Mouse (Mus musculus) kidney, embryonic 15.5 days (tissue): ENCODE measurements at regions not wholly inside any gene's neighbourhood (a gene's known extent, or its start where the extent isn't known, plus 50 kb on each side); places are given as distances from the start of the nearest gene placed in this dataset.
"Not testable (repeated sequence)": the region's sequence is repeated elsewhere in the genome, so short reads cannot be mapped to it uniquely, and the experiment has no call there.

ENCODE experiments used
- ATAC-seq: fragments of 200-750 bp; cut with Nextera tagmentation; replicated peaks from 2 replicates; pipeline ENCODE4 v1.8.0; 2017; ENCODE audit warnings: moderate TSS enrichment; ENCODE audit not compliant: low FRiP score
- H3K27ac ChIP-seq: fragments of 300-500 bp; sonication (generic); 2 replicates; pipeline ENCODE4 v1.5.1; 2015; ENCODE audit warnings: mild to moderate bottlenecking, inconsistent platforms
- H3K27me3 ChIP-seq: fragments of 300-500 bp; sonication (generic); 2 replicates; pipeline ENCODE4 v1.6.1; 2015; ENCODE audit warnings: inconsistent platforms
- H3K36me3 ChIP-seq: fragments of 300-500 bp; sonication (generic); 2 replicates; pipeline ENCODE4 v1.6.1; 2015; ENCODE audit warnings: inconsistent platforms
- H3K4me1 ChIP-seq: fragments of 300-500 bp; sonication (generic); 2 replicates; pipeline ENCODE4 v1.6.1; 2015; ENCODE audit warnings: inconsistent platforms
- H3K4me2 ChIP-seq: fragments of 300-500 bp; sonication (generic); 2 replicates; pipeline ENCODE4 v1.6.1; 2015; ENCODE audit warnings: moderate library complexity, mild to moderate bottlenecking, inconsistent platforms
- H3K4me3 ChIP-seq: fragments of 300-500 bp; sonication (generic); replicated peaks from 2 replicates; pipeline ENCODE4 v1.5.1; 2015; ENCODE audit warnings: mild to moderate bottlenecking, inconsistent platforms
- H3K9ac ChIP-seq: fragments of 300-500 bp; sonication (generic); 2 replicates; pipeline ENCODE4 v1.6.1; 2015; ENCODE audit warnings: mild to moderate bottlenecking, inconsistent platforms
- H3K9me3 ChIP-seq: fragments of 300-500 bp; sonication (generic); replicated peaks from 2 replicates; pipeline ENCODE4 v1.6.1; 2016; ENCODE audit warnings: inconsistent platforms
- WGBS: fragments of 180-500 bp; shearing (Covaris S2); methylation state at CpG from one replicate; pipeline ENCODE4 v1.1.7; 2015; ENCODE audit warnings: mixed read lengths; 5-methylcytosine and 5-hydroxymethylcytosine counted together

- Histone ChIP-seq H3K4me1 (0 out of 2 replicates have a peak, but pooled peaks cover 1% of the 10 kb centered on the region), H3K4me2 (no peak overlapping the region), H3K9me3 (no peaks in the 10 kb centered on the region), H3K9ac (no peak overlapping the region), H3K36me3 (no peaks in the 10 kb centered on the region), H3K4me3 (no peak overlapping the region), H3K27me3 (no peaks in the 10 kb centered on the region), H3K27ac (no peak overlapping the region)
- ATAC-seq = no peak
- whole genome bisulfite sequencing = 84% methylated on average over 4 of the region's 4 CpGs
Observed at GRCm38 (mm10) chr10:45860696-45861095, 283.1 kb downstream of the Hace1 start.

DNA sequence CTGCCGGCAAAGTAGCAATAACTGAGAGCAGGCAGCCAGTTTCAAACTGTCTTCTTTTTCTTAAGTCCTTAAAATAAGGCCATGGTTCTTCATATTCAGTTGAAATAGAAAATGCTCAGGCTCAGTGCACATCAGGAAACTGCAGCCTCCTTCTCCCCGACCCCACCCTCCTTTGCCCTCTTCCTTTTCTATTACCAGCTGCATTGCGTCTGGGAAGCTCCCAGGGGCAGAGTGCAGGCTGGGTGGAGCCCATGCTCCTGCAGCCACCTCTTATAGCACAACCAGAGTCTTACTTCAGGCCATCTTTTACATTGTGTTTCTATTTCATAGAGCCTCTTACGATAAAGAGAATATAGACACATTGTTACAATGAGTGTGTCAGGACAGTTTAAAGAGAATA lies 288.2 kb downstream of the Hace1 start:
- H3K27ac ChIP-seq = no peak overlapping the region
- no peaks in the 10 kb centered on the region for H3K9me3 ChIP-seq
- 0 out of 2 replicates have a peak, but pooled peaks cover 9% of the 10 kb centered on the region for H3K4me1 ChIP-seq
- no peak overlapping the region for H3K4me2 ChIP-seq
- H3K9ac ChIP-seq = no peak overlapping the region
- H3K4me3 ChIP-seq = no peak overlapping the region
- WGBS = 41% methylated on average over 4 of the region's 4 CpGs
- no peaks in the 10 kb centered on the region for H3K36me3 ChIP-seq
- ATAC-seq = no peak; the same call in 1 of the 2 replicates
- no peaks in the 10 kb centered on the region for H3K27me3 ChIP-seq

DNA sequence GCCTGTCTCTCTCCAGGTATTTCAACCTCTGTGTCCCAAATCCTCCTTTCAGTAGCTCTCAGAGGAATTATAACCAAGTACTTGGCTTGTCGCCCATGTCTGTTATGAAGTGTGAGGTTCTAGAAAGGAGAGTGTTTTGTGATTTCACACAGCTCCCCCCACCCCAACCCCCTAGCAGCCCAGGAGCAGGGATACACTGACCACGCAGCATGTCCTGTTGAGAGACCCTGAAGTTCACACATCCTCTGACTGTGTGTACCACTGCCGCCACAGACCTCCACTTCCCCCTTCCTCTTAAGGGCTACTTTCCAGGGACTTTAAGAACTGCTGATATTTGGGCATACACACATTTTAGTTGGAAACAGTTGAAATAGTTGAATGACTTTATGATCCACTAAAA lies 289.2 kb downstream of the Hace1 start:
- H3K9me3 ChIP-seq = no peaks in the 10 kb centered on the region
- H3K4me2 ChIP-seq = no peak overlapping the region
- no peak overlapping the region for H3K4me3 ChIP-seq
- no peak for ATAC-seq
- H3K27ac ChIP-seq = no peak overlapping the region
- WGBS = 47% methylated on average over 3 of the region's 3 CpGs
- no peaks in the 10 kb centered on the region for H3K27me3 ChIP-seq
- H3K9ac ChIP-seq = no peak overlapping the region
- no peaks in the 10 kb centered on the region for H3K36me3 ChIP-seq
- 0 out of 2 replicates have a peak, but pooled peaks cover 9% of the 10 kb centered on the region for H3K4me1 ChIP-seq

DNA sequence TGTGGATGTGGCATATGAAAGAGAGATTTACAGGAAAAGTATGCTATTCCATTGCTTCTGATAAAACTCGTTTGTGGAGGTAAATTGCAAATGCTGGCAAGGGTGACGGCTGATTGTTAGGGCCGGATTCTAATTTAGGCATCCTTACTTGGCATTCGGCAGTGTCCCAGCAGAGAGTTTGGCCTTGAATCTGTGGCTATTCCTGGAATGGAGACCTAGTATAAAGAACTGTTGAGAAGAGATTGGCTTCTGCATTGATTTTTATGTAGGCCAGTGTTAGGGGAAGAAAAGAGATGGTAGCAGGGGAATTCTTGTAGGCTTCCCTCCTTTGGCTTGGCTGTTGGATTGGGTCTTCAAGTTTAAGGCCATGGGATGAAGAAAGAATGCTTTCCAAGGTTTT lies 293.4 kb downstream of the Hace1 start:
- no peak overlapping the region for H3K4me2 ChIP-seq
- no peak overlapping the region for H3K4me3 ChIP-seq
- no peak for ATAC-seq
- H3K9me3 ChIP-seq = no peaks in the 10 kb centered on the region
- no peaks in the 10 kb centered on the region for H3K36me3 ChIP-seq
- 85% methylated on average over 4 of the region's 4 CpGs for WGBS
- no peak overlapping the region for H3K9ac ChIP-seq
- H3K4me1 ChIP-seq = peaks cover 16% of the 10 kb centered on the region; the same call in 1 of the 2 replicates
- H3K27ac ChIP-seq = no peak overlapping the region
- H3K27me3 ChIP-seq = no peaks in the 10 kb centered on the region

DNA sequence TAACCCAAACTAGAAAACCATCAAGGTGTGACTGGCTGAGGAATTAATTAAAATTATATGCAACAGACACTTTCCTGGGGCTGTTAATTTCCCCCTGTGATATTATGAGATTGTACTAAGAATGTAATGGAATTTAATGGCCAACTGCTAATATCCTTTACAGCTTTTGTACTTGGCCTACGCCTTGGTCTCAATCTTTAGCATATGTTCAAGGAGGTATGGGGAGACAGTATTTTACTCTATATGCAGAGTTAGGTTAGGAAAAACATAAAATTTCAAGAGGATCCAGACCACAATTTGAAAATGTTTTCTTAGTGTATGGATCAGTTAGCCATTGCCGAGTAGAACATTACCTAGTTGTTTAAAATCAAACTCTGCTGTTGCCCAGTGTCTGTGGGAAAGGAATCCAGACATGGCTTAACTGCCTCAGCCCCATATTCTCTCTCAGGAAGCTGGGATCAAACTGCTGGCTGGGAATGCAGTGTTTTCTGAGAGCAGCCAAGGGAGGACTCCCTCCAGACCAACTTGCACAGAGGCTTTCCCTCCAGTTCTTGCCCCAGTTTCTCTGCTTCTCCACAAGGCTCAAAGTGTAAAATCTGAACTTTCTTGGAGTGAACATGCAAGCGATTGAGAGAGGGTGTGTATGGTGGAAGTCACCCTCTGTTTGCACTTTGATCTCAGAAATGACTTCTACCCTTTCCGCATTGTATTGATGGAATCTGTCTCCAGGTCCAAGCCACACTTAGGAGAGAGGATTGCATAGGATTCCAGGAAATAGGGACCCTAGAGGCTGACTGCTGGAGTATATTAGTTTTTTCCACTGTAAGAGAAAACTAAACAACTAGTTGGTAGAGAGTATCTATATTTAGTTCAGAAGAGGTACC lies 294.6 kb downstream of the Hace1 start:
- 75% methylated on average over 4 of the region's 4 CpGs for WGBS
- peaks cover 12% of the 10 kb centered on the region; the same call in 1 of the 2 replicates for H3K4me1 ChIP-seq
- H3K27ac ChIP-seq = peak overlapping the region; percentile 82
- H3K4me2 ChIP-seq = no peak overlapping the region
- H3K9ac ChIP-seq = no peak overlapping the region
- H3K27me3 ChIP-seq = no peaks in the 10 kb centered on the region
- peak; percentile 70 for ATAC-seq
- H3K36me3 ChIP-seq = no peaks in the 10 kb centered on the region
- H3K9me3 ChIP-seq = no peaks in the 10 kb centered on the region
- no peak overlapping the region for H3K4me3 ChIP-seq

- no peaks in the 10 kb centered on the region for H3K9me3 ChIP-seq
- no peak overlapping the region for H3K4me2 ChIP-seq
- peaks cover 12% of the 10 kb centered on the region; the same call in 1 of the 2 replicates for H3K4me1 ChIP-seq
- H3K4me3 ChIP-seq = no peak overlapping the region
- ATAC-seq = peak; percentile 87
- no peak overlapping the region for H3K9ac ChIP-seq
- peak overlapping the region; percentile 67 for H3K27ac ChIP-seq
- no peaks in the 10 kb centered on the region for H3K27me3 ChIP-seq
- H3K36me3 ChIP-seq = no peaks in the 10 kb centered on the region
- 61% methylated on average over 14 of the region's 14 CpGs for WGBS
Observed at GRCm38 (mm10) chr10:45873805-45874780, 296.5 kb downstream of the Hace1 start.

- not testable (repeated sequence) for ATAC-seq, H3K27me3 ChIP-seq, H3K4me2 ChIP-seq, H3K36me3 ChIP-seq, H3K4me3 ChIP-seq, H3K9ac ChIP-seq, H3K9me3 ChIP-seq
- Histone ChIP-seq H3K4me1 (peaks cover 12% of the 10 kb centered on the region; the same call in 1 of the 2 replicates), H3K27ac (peak overlapping the region; percentile 67; the same call in 1 of the 2 replicates)
- 94% methylated on average over 20 of the region's 20 CpGs for WGBS
Observed at GRCm38 (mm10) chr10:45875287-45875686, 297.7 kb downstream of the Hace1 start.

DNA sequence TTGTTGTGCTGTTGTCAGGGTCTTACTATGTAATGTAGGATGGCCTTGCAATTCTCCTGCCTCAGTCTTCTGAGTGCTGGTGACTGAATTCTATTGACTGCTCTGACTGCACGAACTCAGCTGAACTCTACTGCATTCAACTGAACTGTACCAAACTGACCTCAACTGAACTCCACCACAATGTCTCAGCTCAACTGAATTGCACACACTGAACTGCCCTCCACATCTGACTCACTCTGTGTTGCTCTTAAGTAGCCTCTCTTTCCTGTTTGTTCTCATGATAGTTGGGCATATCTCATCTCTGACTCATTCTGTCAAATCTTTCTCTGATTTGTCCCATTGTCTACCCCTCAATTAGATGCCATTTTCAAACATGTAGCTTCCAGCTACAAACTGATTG lies 306.1 kb downstream of the Hace1 start:
- Histone ChIP-seq H3K4me3 (no peak overlapping the region), H3K4me1 (peaks cover 3% of the 10 kb centered on the region; the same call in 1 of the 2 replicates), H3K9me3 (no peaks in the 10 kb centered on the region), H3K27ac (no peak overlapping the region), H3K9ac (no peak overlapping the region), H3K27me3 (no peaks in the 10 kb centered on the region), H3K4me2 (no peak overlapping the region), H3K36me3 (no peaks in the 10 kb centered on the region)
- no peak for ATAC-seq
- 83% methylated on average over 1 of the region's 1 CpGs for WGBS

DNA sequence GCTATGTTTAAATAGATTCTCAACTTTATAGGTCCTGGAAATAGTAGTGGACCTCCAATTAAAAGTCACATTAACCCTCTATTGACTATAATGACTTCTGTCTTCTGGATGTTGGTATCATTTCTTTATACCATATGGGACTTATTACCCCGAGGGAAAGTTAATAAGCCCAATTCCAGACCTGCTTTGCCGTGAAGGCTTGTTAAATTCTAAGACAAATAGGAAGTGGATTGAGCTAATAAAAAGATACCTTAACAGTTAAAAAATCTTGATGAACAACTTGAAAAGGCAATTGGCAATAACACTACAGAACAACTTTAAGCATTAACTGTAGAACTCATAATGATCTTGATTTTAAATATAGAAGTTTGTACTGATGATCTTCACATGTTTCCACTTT lies 309.0 kb downstream of the Hace1 start:
- Histone ChIP-seq H3K27ac (no peak overlapping the region), H3K4me1 (peaks cover 8% of the 10 kb centered on the region), H3K9ac (no peak overlapping the region), H3K27me3 (no peaks in the 10 kb centered on the region), H3K9me3 (no peaks in the 10 kb centered on the region), H3K36me3 (no peaks in the 10 kb centered on the region), H3K4me3 (no peak overlapping the region), H3K4me2 (no peak overlapping the region)
- no peak for ATAC-seq
- WGBS = 74% methylated on average over 2 of the region's 2 CpGs

- peak overlapping the region; percentile 40; the same call in 1 of the 2 replicates for H3K4me2 ChIP-seq
- peaks cover 8% of the 10 kb centered on the region for H3K4me1 ChIP-seq
- H3K27me3 ChIP-seq = no peaks in the 10 kb centered on the region
- 61% methylated on average over 4 of the region's 4 CpGs for WGBS
- H3K9ac ChIP-seq = no peak overlapping the region
- no peaks in the 10 kb centered on the region for H3K36me3 ChIP-seq
- H3K27ac ChIP-seq = peak overlapping the region; percentile 56
- H3K4me3 ChIP-seq = no peak overlapping the region
- ATAC-seq = no peak
- no peaks in the 10 kb centered on the region for H3K9me3 ChIP-seq
Observed at GRCm38 (mm10) chr10:45888835-45889234, 311.2 kb downstream of the Hace1 start.

- H3K4me3 ChIP-seq = peak overlapping the region; percentile 8; the same call in 1 of the 2 replicates
- peak; percentile 83 for ATAC-seq
- H3K27ac ChIP-seq = peak overlapping the region; percentile 73
- H3K4me2 ChIP-seq = peak overlapping the region; percentile 40
- peaks cover 8% of the 10 kb centered on the region for H3K4me1 ChIP-seq
- H3K27me3 ChIP-seq = no peaks in the 10 kb centered on the region
- 43% methylated on average over 13 of the region's 13 CpGs for WGBS
- no peaks in the 10 kb centered on the region for H3K9me3 ChIP-seq
- no peaks in the 10 kb centered on the region for H3K36me3 ChIP-seq
- no peak overlapping the region for H3K9ac ChIP-seq
Observed at GRCm38 (mm10) chr10:45889381-45889951, 311.8 kb downstream of the Hace1 start.
